Mouse (Mus musculus) B cell, adult 67 days (primary cell): Measurements from ENCODE around the gene Bmp4. TPM values are rescaled to one million over a fixed set of nuclear protein-coding genes. Genes with fewer than 3 reads are reported as not detected.

ENCODE experiments used
- total RNA-seq, 2 experiments: library from RNA; stranded (reverse); gene quantifications; 4 replicates each; pipeline ENCODE4 v1.2.4; 2023

Bmp4 gene
- total RNA-seq: not detected

DNA sequence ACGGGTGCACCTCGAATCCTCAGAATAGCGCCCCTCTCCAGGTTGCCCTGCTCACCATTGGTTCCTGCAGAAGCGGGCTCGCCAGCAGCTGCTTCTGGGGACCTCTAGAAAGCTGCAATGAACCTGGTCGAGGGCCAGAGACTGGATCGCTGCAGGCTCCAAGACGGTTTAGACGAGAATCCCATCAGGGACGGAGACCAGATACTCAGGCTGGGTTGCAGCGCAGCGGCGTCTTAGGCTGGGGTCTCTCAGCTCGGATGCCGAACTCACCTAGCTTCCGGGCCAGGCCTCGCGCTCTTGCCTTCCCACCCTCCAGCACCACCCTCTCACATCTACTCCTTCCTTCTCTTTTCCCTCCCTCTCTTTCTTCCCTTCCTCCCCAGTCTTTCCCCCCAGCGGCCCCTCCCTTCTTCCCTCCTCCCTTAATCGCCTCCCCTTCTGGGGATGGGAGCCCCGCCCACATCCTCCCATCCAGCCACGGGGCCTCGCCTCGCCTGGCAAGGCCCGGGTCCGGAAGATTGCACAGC, at the start of gene Bmp4:
TSS of gene Bmp4 (minus strand) at position 421 of the 527 bp plus-strand sequence.

DNA sequence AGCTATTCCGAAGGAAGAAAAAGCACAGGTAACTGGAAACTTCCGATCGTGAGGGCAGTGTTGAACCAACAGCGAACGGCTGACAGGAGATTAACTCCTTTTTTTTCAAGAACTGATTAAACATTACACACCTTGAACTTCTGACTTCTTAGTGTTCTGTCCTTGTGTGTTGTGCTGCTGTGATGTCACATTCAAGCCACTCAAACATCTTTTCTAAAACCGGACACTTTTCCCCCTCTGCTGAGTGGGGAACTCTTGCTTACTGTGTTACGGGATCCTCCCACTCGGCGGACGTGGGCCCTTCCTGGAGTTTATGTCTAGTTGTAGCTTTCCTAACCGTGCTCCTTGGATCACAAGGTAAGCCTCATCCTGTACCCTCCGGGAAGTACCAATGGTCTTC, 11.2 kb downstream of the Bmp4 start, which contains the start of gene Gm15217:
TSS of gene Gm15217 (plus strand) at position 130 of the 400 bp plus-strand sequence.

Other genes starting within 250 kb of the Bmp4 start
- not detected for gene Gm15217, start 11.3 kb downstream of the Bmp4 start, total RNA-seq